Mouse (Mus musculus): Measurements from ENCODE around the gene Prdm10. TPM values are rescaled to one million over a fixed set of nuclear protein-coding genes. Genes with fewer than 3 reads are reported as not detected.
A peak's percentile ranks its signal among the peaks of the same experiment; 100 is the strongest.

The Prdm10 gene
- polyA plus RNA-seq, 1 experiment from 2014 or later: 7.9 TPM

GRCm38 (mm10) chr9:31386368-31387180 is 106.2 kb downstream of the Prdm10 start:
- 14% methylated on average over 34 of the region's 44 CpGs for WGBS
- peaks cover 2% of the 10 kb centered on the region for H3K36me3 ChIP-seq (ENCODE audit: control insufficient read depth, insufficient read depth, low read length)
- H3K27ac ChIP-seq (ENCODE audit: low read depth, low read length): no peak overlapping the region
- no peak for DNase-seq (ENCODE audit: low spot score, missing footprints)
- no peaks in the 10 kb centered on the region for H3K9me3 ChIP-seq (ENCODE audit: control insufficient read depth, low read length)
- peaks cover 10% of the 10 kb centered on the region for H3K4me1 ChIP-seq (ENCODE audit: control insufficient read depth, insufficient read depth, low read length)
- no peaks in the 10 kb centered on the region for H3K27me3 ChIP-seq (ENCODE audit: control insufficient read depth, insufficient read depth, low read length)
- peak overlapping the region; percentile 67 for H3K4me2 ChIP-seq
- peak overlapping the region; percentile 88 for H3K9ac ChIP-seq (ENCODE audit: low read length)
- peak overlapping the region; percentile 93 for H3K4me3 ChIP-seq (ENCODE audit: low read depth, low read length)
- ATAC-seq (ENCODE audit: low FRiP score): peak; percentile 86

GRCm38 (mm10) chr9:31387206-31387605 is 106.9 kb downstream of the Prdm10 start:
- Histone ChIP-seq H3K27me3 (ENCODE audit: control insufficient read depth, insufficient read depth, low read length) (no peaks in the 10 kb centered on the region), H3K4me3 (ENCODE audit: low read depth, low read length) (no peak overlapping the region), H3K4me2 (peak overlapping the region; percentile 67; the same call in 1 of the 2 replicates), H3K9ac (ENCODE audit: low read length) (no peak overlapping the region), H3K9me3 (ENCODE audit: control insufficient read depth, low read length) (no peaks in the 10 kb centered on the region), H3K27ac (ENCODE audit: low read depth, low read length) (no peak overlapping the region), H3K4me1 (ENCODE audit: control insufficient read depth, insufficient read depth, low read length) (peaks cover 10% of the 10 kb centered on the region), H3K36me3 (ENCODE audit: control insufficient read depth, insufficient read depth, low read length) (peaks cover 2% of the 10 kb centered on the region)
- ATAC-seq (ENCODE audit: low FRiP score) (no peak), DNase-seq (ENCODE audit: low spot score, missing footprints) (no peak)
- WGBS: 94% methylated on average over 5 of the region's 5 CpGs

DNA sequence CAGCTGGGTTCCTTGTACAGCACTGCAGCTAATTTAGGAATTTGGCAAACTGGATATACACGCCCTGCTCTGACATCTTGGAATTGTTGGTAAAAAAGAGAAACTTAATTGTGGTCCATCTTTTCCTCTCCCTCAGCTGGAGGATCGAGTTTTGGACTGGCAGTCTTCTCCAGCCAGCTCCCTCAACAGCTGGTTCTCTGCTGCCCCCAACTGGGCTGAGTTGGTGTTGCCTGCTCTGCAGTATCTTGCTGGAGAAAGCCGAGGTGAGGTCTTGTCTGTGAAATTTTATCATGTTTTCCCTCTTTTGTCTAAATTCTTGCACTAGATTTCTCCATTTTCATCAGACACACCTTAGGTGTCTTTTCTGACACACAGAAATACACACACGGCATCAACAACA is 120.1 kb downstream of the Prdm10 start:
- H3K27ac ChIP-seq (ENCODE audit: low read depth, low read length): no peak overlapping the region
- DNase-seq (ENCODE audit: low spot score, missing footprints) (peak; percentile 97), ATAC-seq (ENCODE audit: low FRiP score) (no peak)
- H3K27me3 ChIP-seq (ENCODE audit: control insufficient read depth, insufficient read depth, low read length): no peaks in the 10 kb centered on the region
- H3K4me3 ChIP-seq (ENCODE audit: low read depth, low read length): no peak overlapping the region
- no peaks in the 10 kb centered on the region for H3K4me1 ChIP-seq (ENCODE audit: control insufficient read depth, insufficient read depth, low read length)
- H3K4me2 ChIP-seq: no peak overlapping the region
- H3K9ac ChIP-seq (ENCODE audit: low read length): no peak overlapping the region
- H3K36me3 ChIP-seq (ENCODE audit: control insufficient read depth, insufficient read depth, low read length): peaks cover 31% of the 10 kb centered on the region
- WGBS: 63% methylated on average over 4 of the region's 4 CpGs
- H3K9me3 ChIP-seq (ENCODE audit: control insufficient read depth, low read length): no peaks in the 10 kb centered on the region

GRCm38 (mm10) chr9:31404311-31404710 is 124.0 kb downstream of the Prdm10 start:
- WGBS: 92% methylated on average over 2 of the region's 2 CpGs
- Histone ChIP-seq H3K4me1 (ENCODE audit: control insufficient read depth, insufficient read depth, low read length) (no peaks in the 10 kb centered on the region), H3K4me3 (ENCODE audit: low read depth, low read length) (no peak overlapping the region), H3K9me3 (ENCODE audit: control insufficient read depth, low read length) (no peaks in the 10 kb centered on the region), H3K9ac (ENCODE audit: low read length) (no peak overlapping the region), H3K4me2 (no peak overlapping the region), H3K27ac (ENCODE audit: low read depth, low read length) (no peak overlapping the region), H3K27me3 (ENCODE audit: control insufficient read depth, insufficient read depth, low read length) (no peaks in the 10 kb centered on the region), H3K36me3 (ENCODE audit: control insufficient read depth, insufficient read depth, low read length) (peaks cover 27% of the 10 kb centered on the region)
- ATAC-seq (ENCODE audit: low FRiP score) (no peak), DNase-seq (ENCODE audit: low spot score, missing footprints) (no peak)

DNA sequence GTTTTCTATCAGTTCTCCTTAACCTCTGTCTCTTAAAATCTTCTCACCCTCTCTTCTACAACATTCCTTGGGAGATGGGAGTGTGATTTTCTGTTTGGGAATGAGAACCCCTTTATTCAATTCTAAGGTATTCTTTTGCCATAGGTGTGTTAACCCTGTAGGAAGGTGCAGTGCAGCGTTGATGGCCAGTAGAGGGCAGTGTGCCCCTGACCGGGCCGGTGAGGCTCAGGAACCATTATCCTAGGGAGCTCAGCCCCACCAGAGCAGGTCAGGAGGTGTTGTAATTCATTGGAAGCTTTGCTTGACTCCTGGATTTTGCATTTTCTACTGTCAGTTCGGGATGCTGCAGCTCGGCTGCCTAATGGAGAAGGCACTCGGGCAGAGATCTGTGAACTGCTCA is 124.9 kb downstream of the Prdm10 start:
- no peak overlapping the region for H3K4me2 ChIP-seq
- no peak overlapping the region for H3K9ac ChIP-seq (ENCODE audit: low read length)
- peaks cover 31% of the 10 kb centered on the region for H3K36me3 ChIP-seq (ENCODE audit: control insufficient read depth, insufficient read depth, low read length)
- ATAC-seq (ENCODE audit: low FRiP score) (no peak), DNase-seq (ENCODE audit: low spot score, missing footprints) (no peak)
- H3K27me3 ChIP-seq (ENCODE audit: control insufficient read depth, insufficient read depth, low read length): no peaks in the 10 kb centered on the region
- H3K4me1 ChIP-seq (ENCODE audit: control insufficient read depth, insufficient read depth, low read length): no peaks in the 10 kb centered on the region
- no peak overlapping the region for H3K4me3 ChIP-seq (ENCODE audit: low read depth, low read length)
- H3K27ac ChIP-seq (ENCODE audit: low read depth, low read length): no peak overlapping the region
- WGBS: 60% methylated on average over 6 of the region's 6 CpGs
- no peaks in the 10 kb centered on the region for H3K9me3 ChIP-seq (ENCODE audit: control insufficient read depth, low read length)

GRCm38 (mm10) chr9:31412165-31412564 is 131.8 kb downstream of the Prdm10 start:
- WGBS: 94% methylated on average over 4 of the region's 4 CpGs
- H3K27ac ChIP-seq (ENCODE audit: low read depth, low read length): no peak overlapping the region
- no peak overlapping the region for H3K4me2 ChIP-seq
- DNase-seq (ENCODE audit: low spot score, missing footprints) (no peak), ATAC-seq (ENCODE audit: low FRiP score) (no peak)
- peaks cover 31% of the 10 kb centered on the region for H3K36me3 ChIP-seq (ENCODE audit: control insufficient read depth, insufficient read depth, low read length)
- no peak overlapping the region for H3K9ac ChIP-seq (ENCODE audit: low read length)
- H3K4me3 ChIP-seq (ENCODE audit: low read depth, low read length): no peak overlapping the region
- H3K27me3 ChIP-seq (ENCODE audit: control insufficient read depth, insufficient read depth, low read length): no peaks in the 10 kb centered on the region
- no peaks in the 10 kb centered on the region for H3K9me3 ChIP-seq (ENCODE audit: control insufficient read depth, low read length)
- no peaks in the 10 kb centered on the region for H3K4me1 ChIP-seq (ENCODE audit: control insufficient read depth, insufficient read depth, low read length)

GRCm38 (mm10) chr9:31418821-31419220 is 138.5 kb downstream of the Prdm10 start:
- no peak overlapping the region for H3K9ac ChIP-seq (ENCODE audit: low read length)
- H3K27me3 ChIP-seq (ENCODE audit: control insufficient read depth, insufficient read depth, low read length): no peaks in the 10 kb centered on the region
- H3K36me3 ChIP-seq (ENCODE audit: control insufficient read depth, insufficient read depth, low read length): peaks cover 21% of the 10 kb centered on the region; the same call in 1 of the 2 replicates
- no peak for DNase-seq (ENCODE audit: low spot score, missing footprints)
- no peak for ATAC-seq (ENCODE audit: low FRiP score)
- no peak overlapping the region for H3K4me3 ChIP-seq (ENCODE audit: low read depth, low read length)
- H3K27ac ChIP-seq (ENCODE audit: low read depth, low read length): no peak overlapping the region
- no peaks in the 10 kb centered on the region for H3K4me1 ChIP-seq (ENCODE audit: control insufficient read depth, insufficient read depth, low read length)
- no peak overlapping the region for H3K4me2 ChIP-seq
- WGBS: 100% methylated on average over 1 of the region's 1 CpGs
- H3K9me3 ChIP-seq (ENCODE audit: control insufficient read depth, low read length): no peaks in the 10 kb centered on the region

DNA sequence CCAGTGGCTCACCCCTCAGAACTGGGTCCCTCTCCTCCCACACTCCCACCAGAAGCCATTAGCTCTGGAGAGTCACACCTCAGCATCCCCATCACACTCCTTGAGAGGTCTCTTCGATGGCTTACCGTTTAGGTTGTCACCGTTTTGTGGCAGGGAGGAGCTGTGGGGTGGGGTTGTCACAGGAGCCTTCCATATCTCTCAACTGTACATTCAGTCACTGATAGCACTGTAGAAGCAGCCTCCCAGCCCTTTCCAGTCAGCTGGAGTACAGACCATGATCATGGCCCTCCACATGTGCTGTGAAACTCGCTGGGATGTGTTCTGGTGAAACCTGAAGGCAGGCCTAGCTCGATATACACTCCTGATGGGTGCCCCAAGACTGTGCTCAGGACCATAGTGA is 141.8 kb downstream of the Prdm10 start:
- H3K27me3 ChIP-seq (ENCODE audit: control insufficient read depth, insufficient read depth, low read length): no peaks in the 10 kb centered on the region
- H3K36me3 ChIP-seq (ENCODE audit: control insufficient read depth, insufficient read depth, low read length): peaks cover 11% of the 10 kb centered on the region; the same call in 1 of the 2 replicates
- H3K4me2 ChIP-seq: no peak overlapping the region
- no peaks in the 10 kb centered on the region for H3K9me3 ChIP-seq (ENCODE audit: control insufficient read depth, low read length)
- 92% methylated on average over 5 of the region's 5 CpGs for WGBS
- no peak for ATAC-seq (ENCODE audit: low FRiP score)
- no peaks in the 10 kb centered on the region for H3K4me1 ChIP-seq (ENCODE audit: control insufficient read depth, insufficient read depth, low read length)
- no peak overlapping the region for H3K27ac ChIP-seq (ENCODE audit: low read depth, low read length)
- no peak overlapping the region for H3K9ac ChIP-seq (ENCODE audit: low read length)
- DNase-seq (ENCODE audit: low spot score, missing footprints): no peak
- no peak overlapping the region for H3K4me3 ChIP-seq (ENCODE audit: low read depth, low read length)

GRCm38 (mm10) chr9:31428971-31429370 is 148.6 kb downstream of the Prdm10 start:
- 91% methylated on average over 7 of the region's 7 CpGs for WGBS
- Histone ChIP-seq H3K27ac (ENCODE audit: low read depth, low read length) (no peak overlapping the region), H3K4me2 (no peak overlapping the region), H3K9me3 (ENCODE audit: control insufficient read depth, low read length) (no peaks in the 10 kb centered on the region), H3K4me3 (ENCODE audit: low read depth, low read length) (no peak overlapping the region), H3K36me3 (ENCODE audit: control insufficient read depth, insufficient read depth, low read length) (no peaks in the 10 kb centered on the region), H3K9ac (ENCODE audit: low read length) (no peak overlapping the region), H3K27me3 (ENCODE audit: control insufficient read depth, insufficient read depth, low read length) (no peaks in the 10 kb centered on the region), H3K4me1 (ENCODE audit: control insufficient read depth, insufficient read depth, low read length) (no peaks in the 10 kb centered on the region)
- DNase-seq (ENCODE audit: low spot score, missing footprints) (no peak), ATAC-seq (ENCODE audit: low FRiP score) (no peak)

Data from midbrain, embryonic 11.5 days (tissue).